Mouse (Mus musculus) liver (tissue): ENCODE data around the gene Kcnh3.
A peak's percentile ranks its signal among the peaks of the same experiment; 100 is the strongest.
"Not testable (repeated sequence)": the region's sequence is repeated elsewhere in the genome, so short reads cannot be mapped to it uniquely, and the experiment has no call there.

ENCODE experiments used
- DNase-seq: peaks from one replicate; pipeline ENCODE4 v3.0.0-alpha.2; 2020; ENCODE audit warnings: mixed read lengths

Gene Kcnh3

DNA sequence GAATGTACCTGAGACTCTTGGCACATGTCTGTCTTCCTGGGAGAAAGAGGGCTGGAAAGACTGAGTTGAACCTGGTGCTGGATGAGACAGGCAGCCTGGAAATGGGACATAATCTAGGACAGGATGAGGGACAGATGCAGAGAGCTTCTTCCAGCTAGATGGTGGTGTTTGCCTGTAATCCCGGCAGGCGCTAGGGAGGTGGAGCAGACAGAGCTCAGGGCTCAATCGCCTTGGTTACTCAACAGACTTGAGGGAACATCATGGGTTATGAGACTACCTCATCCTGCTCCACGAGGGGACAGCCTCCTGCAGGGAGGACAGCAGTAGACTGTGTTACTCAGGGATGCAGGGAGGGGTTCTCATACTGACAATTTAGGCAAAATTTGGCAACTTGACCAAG is 16.6 kb downstream of the Kcnh3 start:
- DNase-seq: no peak

DNA sequence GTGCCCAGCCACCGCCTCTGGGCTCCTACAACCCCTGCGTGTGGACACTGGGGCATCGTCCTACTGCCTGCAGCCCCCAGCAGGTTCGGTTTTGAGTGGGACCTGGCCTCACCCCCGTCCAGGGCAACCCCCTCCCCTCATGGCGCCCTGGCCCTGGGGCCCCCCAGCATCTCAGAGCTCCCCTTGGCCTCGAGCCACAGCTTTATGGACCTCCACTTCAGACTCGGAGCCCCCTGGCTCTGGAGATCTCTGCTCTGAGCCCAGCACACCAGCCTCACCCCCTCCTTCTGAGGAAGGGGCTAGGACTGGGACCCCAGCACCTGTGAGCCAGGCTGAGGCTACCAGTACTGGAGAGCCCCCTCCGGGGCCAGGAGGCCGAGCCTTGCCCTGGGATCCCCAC is 17.4 kb downstream of the Kcnh3 start:
- no peak for DNase-seq

DNA sequence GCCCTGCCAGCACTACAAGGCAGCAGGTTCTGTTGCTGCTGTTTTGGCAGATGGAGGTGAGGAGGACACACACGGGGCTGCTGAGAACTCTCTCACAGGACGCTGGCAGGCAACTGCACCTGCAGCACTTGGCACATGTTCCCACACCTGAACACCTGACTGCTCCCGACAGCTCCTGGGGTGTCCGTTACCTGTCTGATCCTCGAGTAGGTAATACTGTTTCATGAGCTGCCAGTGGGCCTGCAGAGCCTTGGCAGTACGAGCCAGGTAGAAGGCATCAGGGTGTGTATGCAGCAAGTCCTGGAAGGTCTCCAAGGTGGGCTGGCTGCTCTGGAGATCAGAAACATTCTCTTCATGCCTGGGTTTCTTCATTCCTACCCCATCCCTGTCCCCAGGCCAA is 22.1 kb downstream of the Kcnh3 start:
- not testable (repeated sequence) for DNase-seq

- DNase-seq: no peak
These were observed 24.3 kb downstream of the Kcnh3 start for GRCm38 (mm10) chr15:99248972-99249371.

- DNase-seq: no peak
These were observed 25.3 kb downstream of the Kcnh3 start for GRCm38 (mm10) chr15:99249938-99250337.

- peak; percentile 36 for DNase-seq
These were observed 26.4 kb downstream of the Kcnh3 start for GRCm38 (mm10) chr15:99251111-99251510.

DNA sequence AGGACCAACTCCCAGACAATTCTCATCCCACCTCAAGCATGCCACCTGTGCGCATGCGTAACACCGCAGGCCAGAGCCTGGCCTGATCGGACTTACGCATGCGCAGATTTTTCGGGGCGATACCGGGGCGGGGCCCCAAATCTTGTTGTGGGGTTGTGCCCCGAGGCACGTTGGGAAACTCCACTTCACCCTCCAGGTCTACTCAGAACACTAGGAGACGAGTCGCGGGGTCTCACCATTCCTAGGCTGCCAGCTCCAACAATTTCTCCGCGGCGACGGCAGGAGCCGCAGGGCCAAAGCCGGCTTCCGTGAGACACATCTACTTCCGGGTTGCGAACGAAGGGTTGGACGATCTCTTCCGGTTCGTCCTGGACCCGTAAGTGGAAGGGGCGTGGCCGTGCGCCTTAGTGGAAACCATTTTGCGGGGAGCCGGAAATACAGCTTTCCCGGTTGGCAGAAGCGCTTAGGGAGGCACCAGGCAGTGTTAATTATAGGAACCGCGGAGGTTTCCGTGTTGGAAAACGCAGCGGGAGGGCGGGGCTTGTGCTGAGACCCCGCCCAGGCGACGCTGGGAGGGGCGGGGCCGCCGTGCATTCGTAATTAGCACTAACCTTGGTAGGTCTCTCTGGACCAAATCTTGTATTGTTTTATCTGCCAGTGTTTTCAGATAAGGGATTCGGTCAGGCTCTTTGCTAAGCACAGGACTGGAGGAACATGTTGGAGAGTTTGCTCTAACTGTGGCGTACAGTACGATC is 27.1 kb downstream of the Kcnh3 start, which contains the start of gene Mcrs1:
Mcrs1 (minus strand) TSS at position 336 of the 755 bp plus-strand sequence.
- DNase-seq: peak; percentile 95

DNA sequence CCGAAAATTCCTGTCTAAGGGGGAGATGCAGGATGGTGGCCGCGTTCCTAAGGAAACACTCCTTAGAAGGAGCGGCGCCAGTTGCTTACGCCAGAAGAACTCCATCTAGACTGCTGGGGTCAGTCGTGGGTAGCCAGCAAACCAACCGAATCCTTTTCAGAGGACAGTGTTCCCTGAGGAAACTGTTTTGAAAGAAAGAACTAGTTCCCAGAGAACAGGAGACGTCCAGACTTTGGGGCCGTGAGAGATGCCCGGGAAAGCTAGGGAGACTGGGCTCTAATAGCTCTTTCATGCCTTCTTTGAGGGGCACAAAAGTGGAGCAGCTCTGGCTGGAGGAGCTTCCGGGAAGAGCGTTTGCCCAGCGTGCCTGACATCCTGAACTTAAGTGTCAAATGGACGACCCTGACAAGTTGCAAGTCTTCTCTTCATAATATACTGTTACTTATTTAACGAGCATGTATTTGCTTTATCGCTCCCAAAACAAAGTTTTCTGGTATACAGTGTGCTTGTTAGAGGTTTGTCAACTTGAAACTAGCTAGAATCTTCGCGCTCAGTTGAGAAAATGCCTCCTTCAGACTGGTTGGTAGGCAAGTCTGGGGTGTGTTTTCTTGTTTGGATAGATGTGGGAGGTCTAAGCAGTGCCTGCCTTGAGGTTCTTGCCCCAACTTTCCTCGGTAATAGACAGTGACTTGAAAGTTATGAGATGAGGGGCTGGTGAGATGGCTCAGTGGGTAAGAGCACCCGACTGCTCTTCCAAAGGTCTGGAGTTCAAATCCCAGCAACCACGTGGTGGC is 27.9 kb downstream of the Kcnh3 start:
- DNase-seq: no peak

- DNase-seq: not testable (repeated sequence)
These were observed 28.5 kb downstream of the Kcnh3 start for GRCm38 (mm10) chr15:99253175-99253479.

GRCm38 (mm10) chr15:99253772-99254171 is 29.1 kb downstream of the Kcnh3 start:
- no peak for DNase-seq

- DNase-seq: no peak
These were observed 29.9 kb downstream of the Kcnh3 start for GRCm38 (mm10) chr15:99254477-99255005.

DNA sequence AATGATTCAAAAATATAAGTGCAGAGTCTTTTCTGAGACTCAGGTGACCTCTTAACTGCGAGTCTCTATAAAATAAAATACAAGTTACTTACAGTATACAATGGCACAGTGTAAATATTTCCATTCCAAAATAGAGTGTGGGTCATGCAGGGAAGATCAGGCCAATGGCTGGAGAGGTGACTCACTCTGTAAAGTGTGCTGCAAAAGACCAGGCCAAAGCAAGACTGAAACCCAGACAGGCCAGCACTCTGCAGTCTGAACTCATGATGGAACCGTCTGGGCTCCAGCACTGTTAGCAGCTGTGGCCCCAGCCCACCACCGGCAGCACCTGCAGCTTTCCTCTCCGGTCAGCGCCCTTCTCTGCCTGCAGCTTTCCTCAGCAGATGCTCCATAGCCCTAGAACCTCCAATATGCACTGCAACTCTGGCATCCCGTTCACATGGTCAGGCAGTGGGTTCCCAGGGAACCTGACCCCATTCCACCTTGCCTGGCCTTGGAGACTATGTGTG is 30.6 kb downstream of the Kcnh3 start:
- no peak for DNase-seq

DNA sequence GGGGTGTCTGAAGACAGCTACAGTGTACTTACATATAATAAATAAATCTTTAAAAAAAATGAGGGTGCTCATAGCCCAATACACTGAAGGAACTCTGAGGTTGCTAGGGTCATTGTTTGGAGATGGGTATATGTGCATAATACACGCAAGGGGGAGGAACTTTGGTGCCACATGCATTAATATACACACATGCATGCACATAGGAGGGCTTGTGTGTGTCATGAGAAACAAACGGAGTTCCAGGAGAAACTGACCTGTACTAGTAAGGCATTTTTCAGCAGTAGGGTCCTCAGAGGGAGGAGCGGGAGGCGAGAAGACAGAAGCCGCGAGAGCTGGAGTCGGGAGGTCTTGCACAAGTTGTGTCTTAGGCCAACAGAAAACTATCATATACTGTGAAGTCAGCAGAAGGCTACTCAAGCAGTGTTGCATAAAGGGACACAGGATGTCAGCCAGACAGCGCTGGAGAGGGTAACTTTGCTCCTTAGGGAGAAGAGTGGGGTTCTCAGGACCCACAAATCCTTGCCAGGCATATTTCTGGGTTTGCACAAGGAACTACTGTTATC is 34.6 kb downstream of the Kcnh3 start:
- DNase-seq: no peak

DNA sequence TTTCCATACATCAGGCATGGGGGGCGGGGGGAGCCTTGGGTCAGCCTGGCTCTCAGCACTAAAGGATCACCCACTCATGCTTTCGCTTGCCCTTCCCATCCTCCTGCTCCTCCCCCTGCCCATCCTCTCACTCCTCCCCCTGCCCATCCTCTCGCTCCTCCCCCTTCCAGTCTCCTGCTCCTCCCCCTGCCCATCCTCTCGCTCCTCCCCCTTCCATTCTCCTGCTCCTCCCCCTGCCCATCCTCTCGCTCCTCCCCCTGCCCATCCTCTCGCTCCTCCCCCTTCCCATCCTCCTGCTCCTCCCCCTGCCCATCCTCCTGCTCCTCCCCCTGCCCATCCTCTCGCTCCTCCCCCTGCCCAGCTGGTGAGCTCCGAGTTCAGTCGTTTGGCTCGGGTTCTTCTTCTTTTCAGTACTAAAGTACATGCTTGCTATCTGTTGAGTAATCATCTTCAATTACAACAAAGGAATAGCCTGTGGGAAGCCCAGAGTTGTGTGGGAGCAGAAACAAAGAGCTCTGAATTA is 35.1 kb downstream of the Kcnh3 start:
- DNase-seq: peak; percentile 85

- no peak for DNase-seq
These were observed 38.0 kb downstream of the Kcnh3 start for GRCm38 (mm10) chr15:99262702-99263101.

GRCm38 (mm10) chr15:99264363-99264762 is 39.7 kb downstream of the Kcnh3 start:
- no peak for DNase-seq

GRCm38 (mm10) chr15:99265679-99266078 is 41.0 kb downstream of the Kcnh3 start:
- peak; percentile 70 for DNase-seq

DNA sequence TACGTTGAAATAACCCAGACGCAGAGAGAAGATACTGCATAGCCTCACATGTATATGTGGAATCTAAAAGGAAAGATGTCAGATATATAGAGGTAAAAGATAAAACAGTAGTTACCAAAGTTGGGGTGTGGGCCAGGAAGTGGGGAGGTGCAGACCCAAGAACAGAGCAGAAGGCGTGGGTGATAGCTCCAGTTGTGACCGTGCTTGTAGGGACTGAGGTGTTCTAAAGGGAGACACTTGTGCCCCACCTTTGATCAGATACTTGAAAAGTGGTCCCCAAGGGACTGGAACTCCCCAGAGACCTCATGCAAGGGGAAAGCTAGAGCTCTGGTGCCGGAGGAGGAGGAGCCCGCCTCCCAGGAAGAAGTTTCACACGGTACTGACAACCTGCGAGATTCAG is 51.4 kb downstream of the Kcnh3 start:
- no peak for DNase-seq

DNA sequence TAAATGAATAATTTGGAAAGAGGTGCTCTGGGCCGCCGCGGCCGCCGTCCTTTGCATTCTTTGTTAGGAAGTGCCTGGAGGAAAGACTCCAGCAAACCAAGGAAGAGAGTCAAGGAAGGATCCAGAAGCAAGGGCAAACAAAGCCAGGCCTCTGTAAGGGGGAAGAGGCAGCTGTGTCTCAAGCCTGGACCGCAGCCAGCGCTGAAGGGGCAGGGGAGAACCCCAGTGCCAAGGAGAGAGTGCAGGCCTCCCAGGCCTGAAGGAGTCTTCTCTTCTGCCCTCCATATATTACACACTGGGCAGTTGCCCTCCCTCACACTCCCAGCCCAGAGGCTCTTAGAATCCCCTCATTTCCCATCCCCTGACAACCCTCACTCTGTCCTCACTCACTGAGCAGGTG is 53.6 kb downstream of the Kcnh3 start:
- DNase-seq: no peak

DNA sequence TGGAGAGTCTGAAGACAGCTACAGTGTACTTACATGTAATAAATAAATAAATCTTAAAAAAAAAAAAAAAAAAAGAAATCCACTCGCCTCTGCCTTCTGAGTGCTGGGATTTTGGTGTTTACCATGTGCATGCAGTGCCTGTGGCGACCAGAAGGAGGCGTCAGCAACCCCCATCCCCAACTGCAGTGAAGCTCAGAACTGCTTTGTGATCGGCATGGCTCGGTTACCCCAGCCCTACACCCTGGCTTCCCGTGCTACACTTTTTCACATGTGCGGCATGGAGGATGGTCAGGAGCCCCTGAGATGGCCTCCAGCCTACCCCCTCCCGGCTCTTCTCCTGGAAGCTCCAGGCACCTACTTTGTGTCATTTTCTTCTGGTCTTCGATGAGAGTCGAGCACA is 58.8 kb downstream of the Kcnh3 start:
- DNase-seq: no peak

DNA sequence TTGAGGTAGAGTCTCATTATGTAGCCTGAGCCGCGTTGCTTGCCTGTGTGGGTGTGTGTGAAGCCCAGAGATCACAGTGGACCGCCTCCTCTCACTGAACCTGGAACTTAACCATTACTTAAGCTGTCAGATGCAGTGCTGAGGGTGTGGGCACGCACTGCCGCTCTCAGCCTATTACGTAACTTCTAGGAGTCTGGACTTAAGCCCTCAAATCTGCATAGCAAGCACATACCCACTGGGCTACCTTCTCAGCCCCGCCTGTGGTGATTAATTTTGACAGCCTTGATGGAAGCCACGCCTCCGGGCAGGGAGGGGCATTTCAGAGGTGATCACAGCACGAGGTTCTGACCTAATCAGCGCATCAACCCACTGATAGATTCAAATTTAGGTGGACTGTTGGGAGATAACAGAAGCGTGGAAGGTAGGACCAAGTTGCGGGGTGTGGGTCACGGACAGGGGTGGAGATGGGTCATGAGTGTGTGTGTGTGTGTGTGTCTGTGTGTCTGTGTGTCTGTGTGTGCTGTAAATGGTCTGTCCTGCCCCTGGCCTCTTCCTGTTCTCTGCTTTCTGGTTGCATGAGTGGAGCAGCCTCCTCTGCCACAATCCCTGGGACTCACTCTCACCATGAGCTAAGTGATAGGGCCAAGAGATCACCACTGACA is 60.0 kb downstream of the Kcnh3 start:
- peak; percentile 62 for DNase-seq

GRCm38 (mm10) chr15:99285189-99285535 is 60.5 kb downstream of the Kcnh3 start:
- DNase-seq: peak; percentile 55

DNA sequence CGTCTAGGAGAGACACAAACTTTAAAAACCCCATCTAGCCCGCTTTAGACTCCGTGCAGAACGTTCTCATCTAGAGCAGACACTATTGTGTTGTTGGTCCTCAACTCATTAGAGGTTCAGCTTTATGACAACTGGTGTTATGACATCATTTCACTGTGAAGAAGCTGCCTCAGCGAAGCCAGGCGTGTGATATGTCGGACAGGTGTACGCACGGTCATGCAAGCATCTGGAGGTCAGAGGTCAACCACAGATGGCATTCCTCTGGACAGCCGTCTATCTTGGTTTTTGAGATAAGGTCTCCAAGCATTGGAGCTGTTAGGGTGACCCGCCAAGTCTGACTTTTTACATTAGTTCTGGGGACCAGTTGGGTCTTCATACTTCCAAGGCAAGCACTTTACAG is 65.9 kb downstream of the Kcnh3 start:
- no peak for DNase-seq
